Mouse (Mus musculus) limb, embryonic 10.5 days (tissue): ENCODE data around the gene Evx1. TPM values are rescaled to one million over a fixed set of nuclear protein-coding genes. Genes with fewer than 3 reads are reported as not detected.
"Not testable (repeated sequence)": the region's sequence is repeated elsewhere in the genome, so short reads cannot be mapped to it uniquely, and the experiment has no call there.

Source experiments
- DNase-seq: peaks from one replicate; pipeline ENCODE4 v3.0.0-alpha.2; 2017; ENCODE audit warnings: low spot score
- H3K27ac ChIP-seq: fragments of 300-500 bp; sonication (generic); 2 replicates; pipeline ENCODE4 v1.5.1; 2016; ENCODE audit warnings: mild to moderate bottlenecking
- H3K27me3 ChIP-seq: fragments of 300-500 bp; sonication (generic); 2 replicates; pipeline ENCODE4 v1.6.1; 2016; ENCODE audit warnings: low read depth, mild to moderate bottlenecking; ENCODE audit not compliant: poor library complexity, severe bottlenecking
- H3K36me3 ChIP-seq: fragments of 300-500 bp; sonication (generic); 2 replicates; pipeline ENCODE4 v1.6.1; 2016; ENCODE audit warnings: mild to moderate bottlenecking, moderate library complexity
- H3K4me1 ChIP-seq: fragments of 300-500 bp; sonication (generic); 2 replicates; pipeline ENCODE4 v1.6.1; 2016
- H3K4me3 ChIP-seq: fragments of 300-500 bp; sonication (generic); 2 replicates; pipeline ENCODE4 v1.5.1; 2016; ENCODE audit warnings: mild to moderate bottlenecking, moderate library complexity
- H3K9me3 ChIP-seq: fragments of 300-500 bp; sonication (generic); replicated peaks from 2 replicates; pipeline ENCODE4 v1.6.1; 2016; ENCODE audit warnings: mild to moderate bottlenecking
- WGBS: fragments of 180-500 bp; shearing (Covaris S2); methylation state at CpG from one replicate; pipeline ENCODE4 v1.1.7; 2016; 5-methylcytosine and 5-hydroxymethylcytosine counted together
- polyA plus RNA-seq: library from polyadenylated mRNA; unstranded; fragments of >200 nt; fragmentation: Nextera tagmentation; extraction: Ambion mirVana; gene quantifications from 2 replicates; pipeline ENCODE4 v1.2.1, GENCODE M21; 2016

The Evx1 gene
- polyA plus RNA-seq, 1 experiment from 2014 or later, result 3.7 TPM

DNA sequence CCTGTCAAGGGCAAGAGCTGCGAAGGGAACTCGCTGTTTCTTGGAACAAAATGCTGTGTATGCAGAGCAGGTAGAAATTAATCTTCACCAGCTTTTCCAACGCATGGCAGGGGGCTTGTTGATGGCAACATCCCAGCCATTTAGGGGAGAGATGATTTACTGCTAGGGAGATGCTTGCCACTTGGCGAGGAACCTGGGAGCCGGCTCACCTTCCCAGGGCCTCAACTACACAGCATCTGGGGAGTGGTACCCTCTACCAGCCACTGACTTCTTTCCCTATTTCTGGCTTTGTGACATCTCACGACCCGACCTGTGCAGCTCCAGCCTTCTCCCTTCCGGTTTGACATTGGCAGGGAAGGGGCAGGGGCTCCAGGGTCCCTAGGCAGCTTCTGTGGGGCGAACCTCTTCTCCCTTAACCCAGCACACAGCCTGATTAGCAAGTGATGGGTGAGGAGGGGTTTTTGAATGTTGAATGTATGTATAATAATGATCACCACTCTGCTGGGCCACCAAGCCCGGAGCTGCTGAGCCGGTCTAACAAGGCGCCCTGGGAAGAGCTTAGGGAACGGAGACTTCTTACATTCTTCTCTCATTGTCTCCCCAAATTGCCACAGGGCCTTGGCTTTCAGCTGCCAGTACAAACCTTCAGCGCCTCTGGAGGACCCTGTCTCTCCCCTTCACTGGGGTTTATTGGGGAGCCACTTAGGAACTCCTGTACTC is 4.3 kb downstream of the Evx1 start:
- 40% methylated on average over 14 of the region's 14 CpGs for WGBS
- H3K4me3 ChIP-seq, result peak overlapping the region; percentile 46
- no peaks in the 10 kb centered on the region for H3K9me3 ChIP-seq
- H3K36me3 ChIP-seq, result no peaks in the 10 kb centered on the region
- DNase-seq, result peak; percentile 55
- H3K4me1 ChIP-seq, result peaks cover 72% of the 10 kb centered on the region
- peaks cover 100% of the 10 kb centered on the region for H3K27me3 ChIP-seq
- 0 out of 2 replicates have a peak overlapping the region, but pooled peaks have one; percentile 76 for H3K27ac ChIP-seq

DNA sequence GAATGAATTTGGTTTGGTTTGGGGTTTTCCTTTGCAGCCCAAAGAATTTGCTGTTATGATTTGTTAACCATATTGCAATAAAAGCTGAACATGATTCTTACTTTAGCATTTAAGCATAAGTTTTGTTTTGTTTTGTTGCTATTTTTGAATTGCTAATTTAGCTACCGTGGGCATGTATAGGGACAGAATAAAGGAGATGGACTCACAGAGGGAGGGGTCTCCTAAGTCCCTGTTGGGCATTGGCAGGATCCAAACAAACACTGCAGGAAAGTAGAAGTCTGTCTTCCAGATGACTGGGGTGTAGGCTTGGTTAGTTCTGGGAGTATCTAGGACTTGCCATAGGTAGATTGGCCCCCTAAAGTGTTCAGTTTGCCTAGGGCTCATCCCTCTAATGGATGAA is 5.0 kb downstream of the Evx1 start:
- peaks cover 77% of the 10 kb centered on the region for H3K4me1 ChIP-seq
- no peaks in the 10 kb centered on the region for H3K36me3 ChIP-seq
- DNase-seq, result no peak
- H3K27me3 ChIP-seq, result peaks cover 100% of the 10 kb centered on the region
- H3K9me3 ChIP-seq, result no peaks in the 10 kb centered on the region
- H3K27ac ChIP-seq, result no peak overlapping the region
- 55% methylated on average over 1 of the region's 1 CpGs for WGBS
- no peak overlapping the region for H3K4me3 ChIP-seq

- no peaks in the 10 kb centered on the region for H3K36me3 ChIP-seq
- no peak overlapping the region for H3K27ac ChIP-seq
- H3K27me3 ChIP-seq, result peaks cover 99% of the 10 kb centered on the region
- under 1% methylated on average over 17 of the region's 17 CpGs for WGBS
- no peak overlapping the region for H3K4me3 ChIP-seq
- H3K9me3 ChIP-seq, result no peaks in the 10 kb centered on the region
- peak; percentile 64 for DNase-seq
- H3K4me1 ChIP-seq, result peaks cover 60% of the 10 kb centered on the region
Observed at GRCm38 (mm10) chr6:52319956-52320690, 6.8 kb downstream of the Evx1 start.

- H3K27ac ChIP-seq, result no peak overlapping the region
- DNase-seq, result peak; percentile 39
- no peaks in the 10 kb centered on the region for H3K36me3 ChIP-seq
- peaks cover 99% of the 10 kb centered on the region for H3K27me3 ChIP-seq
- 4% methylated on average over 12 of the region's 12 CpGs for WGBS
- peak overlapping the region; percentile 29; the same call in 1 of the 2 replicates for H3K4me3 ChIP-seq
- H3K4me1 ChIP-seq, result peaks cover 50% of the 10 kb centered on the region
- no peaks in the 10 kb centered on the region for H3K9me3 ChIP-seq
Observed at GRCm38 (mm10) chr6:52320966-52321825, 7.9 kb downstream of the Evx1 start.

DNA sequence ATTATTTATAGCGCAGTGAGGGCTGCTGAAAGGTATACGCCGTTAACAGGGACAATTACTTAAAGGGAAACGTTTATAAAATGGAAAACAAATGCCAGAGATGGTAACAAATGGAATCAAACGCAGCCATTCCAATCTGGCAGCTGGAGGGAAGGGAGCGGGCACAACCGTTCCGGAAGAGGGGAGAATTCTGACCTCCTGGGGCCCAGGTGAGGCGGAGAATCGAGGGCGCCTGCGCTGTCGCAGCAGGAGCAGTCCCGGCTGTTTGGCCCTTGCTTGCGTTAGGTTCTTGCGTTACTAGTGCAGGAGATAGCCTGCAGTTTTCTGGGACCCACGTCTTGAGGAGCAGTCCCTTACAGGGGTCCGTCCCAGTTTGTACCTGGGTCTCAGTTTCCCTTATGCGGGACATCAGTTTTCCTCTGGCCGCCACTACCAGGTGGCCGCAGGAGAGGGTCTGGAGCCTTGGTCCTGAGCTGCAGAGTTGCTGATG is 8.6 kb downstream of the Evx1 start:
- Histone ChIP-seq H3K4me1 (peaks cover 43% of the 10 kb centered on the region), H3K27ac (no peak overlapping the region), H3K27me3 (peaks cover 99% of the 10 kb centered on the region), H3K9me3 (no peaks in the 10 kb centered on the region), H3K36me3 (no peaks in the 10 kb centered on the region), H3K4me3 (peak overlapping the region; percentile 29)
- peak; percentile 62 for DNase-seq
- 1% methylated on average over 21 of the region's 21 CpGs for WGBS

DNA sequence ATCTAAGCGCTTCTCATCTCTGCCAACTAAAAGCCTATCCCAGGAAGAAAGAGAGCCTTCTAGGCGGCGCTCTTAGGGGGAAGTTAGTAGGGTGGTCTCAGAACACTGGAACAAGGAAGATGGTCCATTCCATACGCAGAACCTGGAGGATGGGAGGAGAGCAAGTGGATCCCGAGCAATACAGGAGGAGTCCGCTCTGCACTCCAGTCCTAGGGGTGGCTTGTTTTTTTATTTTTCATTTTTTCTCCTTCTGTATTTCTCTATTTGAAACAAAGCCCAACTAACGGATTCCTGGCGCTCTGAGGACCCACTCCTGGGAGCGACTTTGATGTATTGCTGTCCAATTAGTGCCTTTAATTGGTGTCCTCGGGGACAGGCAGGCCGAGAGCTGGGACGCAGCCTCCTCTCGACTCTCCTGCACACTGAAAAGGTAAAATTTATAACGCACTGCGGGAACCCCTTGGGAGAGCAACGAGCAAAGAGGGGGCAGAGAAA is 9.5 kb downstream of the Evx1 start:
- DNase-seq, result peak; percentile 56
- Histone ChIP-seq H3K27ac (no peak overlapping the region), H3K36me3 (no peaks in the 10 kb centered on the region), H3K27me3 (peaks cover 97% of the 10 kb centered on the region), H3K9me3 (no peaks in the 10 kb centered on the region), H3K4me1 (peaks cover 34% of the 10 kb centered on the region), H3K4me3 (no peak overlapping the region; the same call in 1 of the 2 replicates)
- WGBS, result under 1% methylated on average over 16 of the region's 16 CpGs

- WGBS, result 5% methylated on average over 10 of the region's 10 CpGs
- Histone ChIP-seq H3K4me1 (peaks cover 32% of the 10 kb centered on the region), H3K9me3 (no peaks in the 10 kb centered on the region), H3K4me3 (no peak overlapping the region; the same call in 1 of the 2 replicates), H3K27me3 (peaks cover 97% of the 10 kb centered on the region), H3K27ac (no peak overlapping the region), H3K36me3 (no peaks in the 10 kb centered on the region)
- DNase-seq, result no peak
Observed at GRCm38 (mm10) chr6:52323292-52323691, 10.0 kb downstream of the Evx1 start.

DNA sequence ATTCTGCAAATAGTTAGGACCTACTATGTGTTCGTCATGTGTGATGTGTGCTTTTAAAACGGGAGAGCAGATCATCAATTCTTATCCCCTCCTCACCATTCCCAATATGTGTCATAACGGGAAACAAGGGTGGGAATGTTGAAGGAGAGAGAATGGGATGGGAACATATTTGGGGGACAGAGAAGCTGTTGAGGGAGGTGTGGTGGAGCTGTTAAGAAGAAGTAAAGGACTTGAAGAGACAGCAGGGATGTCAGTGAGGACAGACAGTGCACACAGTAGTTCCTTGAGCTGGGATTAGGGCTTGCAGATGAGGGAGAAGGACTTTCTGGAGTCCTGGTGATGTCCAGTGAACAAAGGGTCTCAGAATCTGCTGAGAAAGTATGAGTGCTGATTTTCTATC is 10.8 kb downstream of the Evx1 start:
- DNase-seq, result no peak
- Histone ChIP-seq H3K9me3 (no peaks in the 10 kb centered on the region), H3K4me3 (no peak overlapping the region), H3K27me3 (peaks cover 97% of the 10 kb centered on the region), H3K27ac (no peak overlapping the region), H3K4me1 (peaks cover 32% of the 10 kb centered on the region), H3K36me3 (no peaks in the 10 kb centered on the region)
- 61% methylated on average over 3 of the region's 3 CpGs for WGBS

DNA sequence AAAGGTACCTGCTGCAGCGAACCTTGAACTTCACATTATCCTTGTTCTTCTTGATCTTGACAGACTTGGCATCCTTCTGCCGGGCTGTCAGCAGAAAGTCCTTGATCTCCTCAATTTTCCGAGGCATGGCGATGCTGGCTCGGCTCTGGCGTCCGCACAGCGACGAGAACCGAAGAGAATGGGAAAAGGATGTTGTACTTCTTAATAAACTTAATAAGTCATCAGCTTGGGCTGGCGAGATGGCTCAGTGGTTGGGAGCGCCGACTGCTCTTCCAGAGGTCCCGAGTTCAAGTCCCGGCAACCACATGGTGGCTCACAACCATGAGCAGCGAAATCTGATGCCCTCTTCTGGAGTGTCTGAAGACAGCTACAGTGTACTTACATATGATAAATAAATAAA is 33.5 kb downstream of the Evx1 start:
- WGBS, result 96% methylated on average over 16 of the region's 16 CpGs
- H3K27me3 ChIP-seq, H3K4me1 ChIP-seq, H3K27ac ChIP-seq, DNase-seq, H3K36me3 ChIP-seq, H3K4me3 ChIP-seq, H3K9me3 ChIP-seq: not testable (repeated sequence)

DNA sequence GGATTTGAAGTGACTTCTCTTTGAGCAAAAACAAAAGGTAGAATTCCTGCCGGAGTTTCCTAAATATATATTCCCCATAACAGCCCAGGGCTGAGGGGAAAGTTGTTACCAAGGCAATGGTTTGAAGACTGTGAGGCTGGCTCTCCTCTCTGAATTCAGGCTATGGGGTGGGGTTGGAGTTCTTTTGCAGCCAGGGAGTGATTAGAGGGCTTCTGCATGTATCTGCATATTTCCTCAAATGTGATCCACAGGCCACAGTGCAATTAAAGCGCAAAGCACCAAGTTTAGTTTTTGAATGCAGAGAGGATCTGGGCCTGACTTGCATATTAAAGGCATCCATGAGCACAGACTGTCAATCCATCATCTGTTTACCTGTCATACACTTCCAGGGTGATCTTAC is 52.7 kb downstream of the Evx1 start:
- Histone ChIP-seq H3K27ac (no peak overlapping the region), H3K36me3 (no peaks in the 10 kb centered on the region), H3K4me3 (no peak overlapping the region), H3K4me1 (peaks cover 34% of the 10 kb centered on the region), H3K9me3 (no peaks in the 10 kb centered on the region), H3K27me3 (peaks cover 73% of the 10 kb centered on the region)
- WGBS, result 90% methylated on average over 2 of the region's 2 CpGs
- DNase-seq, result no peak

DNA sequence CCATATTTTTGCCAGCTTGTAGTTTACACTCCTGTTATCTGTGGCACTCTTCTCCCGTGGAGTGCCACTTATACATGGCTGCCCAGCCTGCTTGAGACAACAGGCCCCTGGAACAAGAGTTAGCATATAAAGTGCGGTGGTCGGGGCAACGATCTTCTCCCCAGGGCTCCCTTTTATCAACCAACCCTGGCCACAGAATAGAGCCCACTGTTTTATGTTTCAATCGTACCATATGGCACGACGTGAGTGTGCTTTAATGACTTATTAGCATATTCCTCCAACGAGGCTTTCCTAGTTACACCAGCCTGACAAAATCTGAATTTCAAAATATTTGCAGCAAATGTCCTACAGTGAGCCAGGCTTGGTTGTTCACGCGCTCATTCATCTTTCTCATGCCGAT is 53.2 kb downstream of the Evx1 start:
- Histone ChIP-seq H3K9me3 (no peaks in the 10 kb centered on the region), H3K36me3 (no peaks in the 10 kb centered on the region), H3K27ac (no peak overlapping the region), H3K4me3 (no peak overlapping the region), H3K27me3 (peaks cover 73% of the 10 kb centered on the region), H3K4me1 (peaks cover 38% of the 10 kb centered on the region)
- no peak for DNase-seq
- WGBS, result 65% methylated on average over 11 of the region's 11 CpGs

DNA sequence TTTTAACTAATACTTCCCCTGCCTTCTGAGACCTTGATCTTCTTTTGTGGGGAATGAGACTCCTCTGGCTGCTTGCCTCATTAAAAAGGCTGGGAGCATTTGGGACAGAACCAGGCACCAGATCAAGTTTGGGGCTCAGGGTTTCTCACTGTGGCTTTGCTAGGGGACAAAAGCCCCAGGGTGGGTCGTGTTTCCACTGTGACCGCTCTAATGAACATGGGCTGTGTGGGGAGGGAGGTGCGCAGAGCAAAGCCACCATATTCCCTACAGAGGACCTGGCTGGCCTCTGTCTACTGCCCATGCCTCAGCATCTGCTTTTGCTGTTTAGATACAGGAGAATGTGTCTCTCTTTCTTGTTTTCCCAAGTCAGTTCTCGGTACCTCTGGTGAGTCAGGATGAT is 53.8 kb downstream of the Evx1 start:
- no peak for DNase-seq
- peaks cover 75% of the 10 kb centered on the region for H3K27me3 ChIP-seq
- H3K27ac ChIP-seq, result no peak overlapping the region
- peaks cover 38% of the 10 kb centered on the region for H3K4me1 ChIP-seq
- no peak overlapping the region for H3K4me3 ChIP-seq
- no peaks in the 10 kb centered on the region for H3K9me3 ChIP-seq
- WGBS, result 70% methylated on average over 4 of the region's 4 CpGs
- H3K36me3 ChIP-seq, result no peaks in the 10 kb centered on the region
